Mouse (Mus musculus) spleen, postnatal 10 days (tissue): ENCODE measurements at regions not wholly inside any gene's neighbourhood (a gene's known extent, or its start where the extent isn't known, plus 50 kb on each side); places are given as distances from the start of the nearest gene placed in this dataset.

Source experiments
- DNase-seq, 2 experiments: peaks; one replicate each; pipeline ENCODE4 v3.0.0; 2021 to 2022; ENCODE audit warnings: low spot score in 2 of 2

DNA sequence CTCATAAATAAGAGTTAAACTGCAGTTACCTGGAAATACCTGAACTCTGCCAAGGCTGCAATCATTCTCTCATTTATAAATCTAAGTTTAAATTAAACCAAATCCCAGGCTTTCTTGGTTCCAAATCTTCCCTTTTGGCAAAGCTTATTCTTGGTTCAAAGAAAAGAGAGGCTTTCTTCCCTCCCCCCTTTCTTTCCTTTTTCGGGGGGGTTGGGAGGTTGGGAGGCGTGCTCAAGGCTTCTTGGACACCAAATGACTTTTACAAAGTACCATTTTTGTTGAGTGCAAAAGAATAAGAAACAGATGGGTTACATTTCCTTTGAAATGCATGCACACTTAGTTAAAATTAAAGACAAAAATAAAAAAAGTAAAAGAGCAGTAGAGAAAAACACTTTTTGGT, 105.4 kb upstream of the Mroh9 start:
- no peak for DNase-seq

DNA sequence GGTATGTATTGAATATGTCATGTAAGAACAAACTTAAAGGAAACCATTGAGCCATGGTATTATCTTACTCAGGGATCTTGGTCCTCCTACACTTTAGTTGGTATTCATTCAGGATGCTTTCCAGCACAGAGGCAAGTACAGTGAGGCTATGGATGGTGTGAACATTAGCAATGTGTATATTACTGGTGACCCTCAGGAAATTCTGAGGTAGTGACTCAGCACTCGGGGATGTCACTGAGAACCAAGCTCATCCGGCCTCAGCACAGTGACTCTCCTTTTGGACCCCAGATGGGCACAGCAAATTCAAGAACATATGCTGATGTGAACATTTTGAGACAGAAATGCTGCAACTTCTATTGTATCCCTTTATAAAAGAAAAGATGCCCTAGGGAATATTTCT, 96.4 kb upstream of the Mroh9 start:
- no peak for DNase-seq

- no peak for DNase-seq
Measured at GRCm38 (mm10) chr1:163177011-163177410, 91.5 kb upstream of the Mroh9 start.

DNA sequence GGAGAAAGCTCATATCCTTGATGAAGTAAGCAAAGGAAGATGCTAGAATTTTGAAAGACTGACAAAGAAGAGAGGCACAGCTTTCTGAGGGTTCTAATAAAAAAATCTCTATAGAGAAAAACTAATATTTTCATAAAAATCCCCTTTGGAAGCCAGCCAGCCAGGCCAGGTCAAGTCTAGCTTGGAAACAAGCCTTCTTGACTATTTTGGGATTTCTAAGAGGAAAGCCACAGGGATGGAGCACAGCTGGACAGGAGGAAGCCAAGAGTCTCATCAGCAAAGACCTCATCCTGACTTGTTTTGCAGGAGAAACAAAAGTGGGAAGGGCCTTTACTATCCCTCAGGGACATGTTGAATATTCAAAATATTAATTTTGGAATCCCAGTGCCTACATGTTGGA, 81.6 kb upstream of the Mroh9 start:
- DNase-seq = no peak

GRCm38 (mm10) chr1:163163636-163164035, 78.2 kb upstream of the Mroh9 start:
- no peak for DNase-seq

DNA sequence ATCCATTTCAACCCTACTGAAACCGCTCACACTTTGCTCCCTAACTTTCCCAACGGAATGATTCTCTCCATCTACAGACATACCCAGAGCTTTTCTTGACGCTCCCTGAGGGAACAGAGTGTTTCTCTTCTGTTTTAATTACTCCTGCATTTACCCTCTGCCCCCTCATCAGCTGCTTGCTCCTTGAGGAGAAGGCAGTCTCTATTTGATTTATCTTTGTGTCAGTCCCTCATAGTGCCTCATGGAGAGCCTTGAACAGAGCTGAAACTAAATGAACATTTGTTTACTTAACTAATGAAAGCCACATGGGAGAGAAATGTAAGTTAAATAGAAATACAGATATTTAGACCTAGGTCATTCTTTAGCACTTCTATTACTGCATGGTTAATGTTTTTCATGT, 74.4 kb upstream of the Mroh9 start:
- no peak for DNase-seq

- DNase-seq = no peak
Measured at GRCm38 (mm10) chr1:163158491-163158890, 73.0 kb upstream of the Mroh9 start.

- DNase-seq = peak in 1 of 2 experiments; percentile 23
Measured at GRCm38 (mm10) chr1:163150203-163150855, 64.9 kb upstream of the Mroh9 start.

GRCm38 (mm10) chr1:163146641-163147040, 61.2 kb upstream of the Mroh9 start:
- DNase-seq = no peak

GRCm38 (mm10) chr1:163143113-163143512, 57.6 kb upstream of the Mroh9 start:
- DNase-seq = no peak

- no peak for DNase-seq
Measured at GRCm38 (mm10) chr1:163141471-163141870, 56.0 kb upstream of the Mroh9 start.

- no peak for DNase-seq
Measured at GRCm38 (mm10) chr1:163138179-163138578, 52.7 kb upstream of the Mroh9 start.
